Mouse (Mus musculus) stomach, postnatal 0 days (tissue): ENCODE results near the gene Cdh11. TPM values are rescaled to one million over a fixed set of nuclear protein-coding genes. Genes with fewer than 3 reads are reported as not detected.

Experiments
- ATAC-seq: fragments of 200-750 bp; cut with Nextera tagmentation; 2 replicates; pipeline ENCODE4 v1.8.0; 2017; ENCODE audit not compliant: low FRiP score, low TSS enrichment
- DNase-seq: peaks from one replicate; pipeline ENCODE4 v3.0.0-alpha.2; 2016; ENCODE audit warnings: low spot score
- H3K27ac ChIP-seq: fragments of 300-500 bp; sonication (generic); replicated peaks from 2 replicates; pipeline ENCODE4 v1.5.1; 2014; ENCODE audit warnings: mild to moderate bottlenecking, control low read depth
- H3K27me3 ChIP-seq: fragments of 300-500 bp; sonication (generic); 2 replicates; pipeline ENCODE4 v1.6.1; 2014; ENCODE audit warnings: low read length; ENCODE audit not compliant: control insufficient read depth, insufficient read depth
- H3K36me3 ChIP-seq: fragments of 300-500 bp; sonication (generic); 2 replicates; pipeline ENCODE4 v1.6.1; 2014; ENCODE audit warnings: low read length, mixed read lengths; ENCODE audit not compliant: control insufficient read depth, insufficient read depth
- H3K4me1 ChIP-seq: fragments of 300-500 bp; sonication (generic); replicated peaks from 2 replicates; pipeline ENCODE4 v1.6.1; 2014; ENCODE audit warnings: antibody characterized with exemption; ENCODE audit not compliant: control insufficient read depth, insufficient read depth
- H3K4me2 ChIP-seq: fragments of 300-500 bp; sonication (generic); replicated peaks from 2 replicates; pipeline ENCODE4 v1.6.1; 2014; ENCODE audit warnings: low read depth, mild to moderate bottlenecking, control low read depth, moderate library complexity
- H3K4me3 ChIP-seq: fragments of 300-500 bp; sonication (generic); 2 replicates; pipeline ENCODE4 v1.5.1; 2014; ENCODE audit warnings: low read depth, low read length, control low read depth
- H3K9ac ChIP-seq: fragments of 300-500 bp; sonication (generic); 2 replicates; pipeline ENCODE4 v1.6.1; 2014; ENCODE audit warnings: mild to moderate bottlenecking, low read length, control low read depth, mixed read lengths
- H3K9me3 ChIP-seq: fragments of 300-500 bp; sonication (generic); 2 replicates; pipeline ENCODE4 v1.6.1; 2016; ENCODE audit warnings: low read length; ENCODE audit not compliant: control insufficient read depth
- CTCF ChIP-seq: IDR thresholded peaks from 2 replicates; pipeline ENCODE4 v1.5.1; 2016; ENCODE audit warnings: antibody characterized with exemption, low read depth, mild to moderate bottlenecking, moderate library complexity
- EP300 ChIP-seq: optimal IDR thresholded peaks from 2 replicates; pipeline ENCODE3; 2016; ENCODE audit warnings: antibody characterized with exemption
- WGBS: fragments of 180-500 bp; shearing (Covaris S2); extraction: QIAGEN DNeasy Blood & Tissue Kit; methylation state at CpG from one replicate; pipeline ENCODE4 v1.1.7; 2014; 5-methylcytosine and 5-hydroxymethylcytosine counted together
- microRNA-seq: library from miRNA; unstranded; fragments of <30 nt; microRNA quantifications from one replicate; pipeline ENCODE4, GENCODE M21; 2016
- polyA plus RNA-seq: library from polyadenylated mRNA; unstranded; fragments of >200 nt; fragmentation: Nextera tagmentation; extraction: Ambion mirVana; gene quantifications from 2 replicates; pipeline ENCODE4 v1.2.1, GENCODE M21; 2015

Gene Cdh11
- polyA plus RNA-seq, 1 experiment from 2014 or later = 27.5 TPM

- TF ChIP-seq EP300 (no peak), CTCF (no peak)
- Histone ChIP-seq H3K9me3 (no peaks in the 10 kb centered on the region), H3K4me2 (no peak overlapping the region), H3K27me3 (no peaks in the 10 kb centered on the region), H3K9ac (no peak overlapping the region), H3K36me3 (no peaks in the 10 kb centered on the region), H3K27ac (no peak overlapping the region), H3K4me3 (no peak overlapping the region), H3K4me1 (no peaks in the 10 kb centered on the region)
- 82% methylated on average over 6 of the region's 6 CpGs for WGBS
- ATAC-seq = no peak
- no peak for DNase-seq
Observed at GRCm38 (mm10) chr8:102593899-102594298, 191.5 kb downstream of the Cdh11 start.

Small RNA genes within 50 kb of the gene (microRNA-seq; reads per million reads assigned to microRNA genes)
- gene Gm26301 = not detected
